Mouse (Mus musculus) MEL-GATA-1-ER (cell line): ENCODE results near the gene Anapc13.
A peak's percentile ranks its signal among the peaks of the same experiment; 100 is the strongest.

Source experiments
- DNase-seq: peaks from one replicate; pipeline ENCODE4 v3.0.0-alpha.2; 2012; ENCODE audit warnings: low read depth; ENCODE audit errors: extremely low read depth

The Anapc13 gene

GRCm38 (mm10) chr9:102625983-102626838, at the start of gene Anapc13, which contains the start of gene Cep63:
TSS of gene Anapc13 (plus strand) at chr9:102626296.
TSS of gene Cep63 (minus strand) at chr9:102626534.
- peak; percentile 88 for DNase-seq

GRCm38 (mm10) chr9:102577480-102577879, 48.6 kb upstream of the Anapc13 start:
- peak; percentile 59 for DNase-seq

DNA sequence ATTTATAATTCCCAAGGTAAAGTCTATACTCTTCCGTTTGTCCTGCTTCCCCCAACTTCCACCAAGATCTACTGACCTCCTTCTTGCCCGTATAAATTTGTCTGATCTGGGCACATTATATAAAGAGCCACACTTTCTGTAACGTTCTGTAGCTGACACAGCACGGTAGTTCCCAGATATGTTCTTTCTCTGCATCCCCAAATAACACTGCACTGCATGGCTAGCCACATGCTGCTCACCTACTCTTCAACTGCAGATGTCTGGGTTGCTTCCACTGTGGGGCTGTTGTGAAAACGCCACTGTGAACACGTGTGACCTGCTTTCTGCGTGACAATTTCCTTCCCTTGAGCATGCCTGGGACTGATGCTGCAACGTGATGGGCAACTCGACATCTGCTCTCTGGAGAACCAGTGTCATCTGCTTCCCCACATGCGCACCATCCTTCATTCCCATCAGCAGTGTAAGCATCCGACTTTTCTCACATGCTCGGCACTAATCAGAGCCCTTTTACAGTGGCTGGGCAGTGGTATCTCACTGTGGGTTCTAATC, 44.1 kb upstream of the Anapc13 start:
- no peak for DNase-seq

GRCm38 (mm10) chr9:102587347-102587746, 38.7 kb upstream of the Anapc13 start:
- no peak for DNase-seq

DNA sequence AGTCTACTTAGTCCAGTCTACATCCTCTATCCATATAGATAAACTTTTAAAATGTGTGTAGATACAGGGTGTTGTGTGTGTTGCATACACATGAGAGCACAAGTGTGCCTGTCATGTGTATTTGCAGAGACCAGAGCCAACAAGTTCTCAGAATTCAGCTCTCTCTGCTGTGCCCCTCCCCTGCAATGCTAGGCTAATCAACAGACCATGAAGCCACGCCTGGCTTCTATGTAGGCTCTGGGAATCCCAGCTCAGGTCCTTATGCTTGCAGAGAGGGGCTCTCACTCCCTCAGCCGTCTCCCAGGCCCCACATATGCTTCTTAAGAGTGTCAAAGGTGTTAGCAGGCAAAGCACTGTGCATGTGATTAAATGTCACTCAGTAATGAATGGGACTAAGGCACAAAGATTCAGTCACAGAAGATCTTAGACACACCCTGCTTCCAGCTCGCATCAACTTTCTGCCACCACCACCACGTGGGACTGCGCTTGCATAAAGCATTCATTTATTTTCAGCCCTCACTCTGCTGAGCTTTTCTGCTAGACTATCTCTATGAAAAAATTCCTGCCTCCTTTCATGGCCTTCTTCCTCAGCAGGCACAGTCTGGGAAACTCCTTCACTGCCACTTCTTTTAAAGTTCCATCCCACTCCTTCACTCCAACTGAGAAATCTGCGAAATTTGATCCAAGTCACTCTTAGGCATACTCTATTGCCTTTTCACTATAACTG, 31.3 kb upstream of the Anapc13 start:
- DNase-seq: no peak

DNA sequence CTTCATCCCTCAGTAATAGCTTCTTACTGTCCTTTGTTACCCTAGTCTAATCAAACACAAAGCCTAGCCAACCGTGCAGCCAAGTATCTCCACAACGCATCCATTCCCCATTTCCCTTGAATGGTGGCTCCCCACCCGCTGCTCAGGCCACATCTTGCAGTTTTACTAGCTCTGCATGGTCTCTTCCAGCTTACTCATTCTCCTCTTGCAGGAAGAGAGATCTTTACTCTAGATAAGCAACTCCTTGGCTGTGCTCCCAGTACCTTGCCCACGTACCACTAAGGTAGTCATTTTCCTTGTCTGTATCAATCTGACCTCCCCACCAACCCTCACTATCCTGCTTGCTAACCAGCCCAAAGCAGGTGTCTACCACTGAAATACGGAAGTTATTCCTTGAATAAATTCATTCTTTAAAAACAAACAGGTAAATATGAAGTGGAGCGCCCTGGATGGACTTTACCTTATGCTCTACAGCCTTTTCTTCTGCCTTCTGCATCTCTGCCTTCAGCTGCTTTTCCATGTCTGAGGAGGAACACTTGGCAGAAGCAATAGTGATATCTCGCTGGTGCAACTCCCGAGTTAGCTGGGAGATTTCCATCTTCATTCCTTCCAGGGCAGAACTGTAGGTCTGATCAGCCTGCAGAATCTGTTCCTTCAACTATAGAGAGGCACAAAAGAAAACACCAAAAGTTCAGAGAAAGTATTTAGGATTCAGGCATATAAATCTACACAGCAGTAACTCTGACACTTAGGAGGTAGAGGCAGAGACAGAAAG, 30.2 kb upstream of the Anapc13 start:
- DNase-seq: no peak

- no peak for DNase-seq
These were observed 24.9 kb upstream of the Anapc13 start for GRCm38 (mm10) chr9:102601187-102601586.

DNA sequence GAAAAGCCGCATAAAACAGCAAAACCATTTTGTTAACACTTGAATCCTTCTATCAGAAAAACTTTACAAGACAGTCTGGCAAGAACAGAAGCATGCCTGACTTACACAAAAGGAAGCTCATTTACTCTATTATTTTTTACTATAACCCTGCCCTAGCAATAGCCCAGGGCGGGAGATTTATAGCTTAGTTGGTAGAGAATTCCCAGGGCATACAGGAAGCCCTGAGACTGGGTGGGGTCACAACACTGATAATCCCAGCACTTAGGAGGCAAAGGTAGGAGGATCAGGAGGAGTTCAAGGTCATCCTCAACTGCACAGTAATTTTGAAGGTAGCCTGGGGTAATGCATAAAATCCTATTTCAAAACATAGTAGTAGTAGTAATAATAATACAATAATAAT, 24.4 kb upstream of the Anapc13 start:
- DNase-seq: no peak

- no peak for DNase-seq
These were observed 20.9 kb upstream of the Anapc13 start for GRCm38 (mm10) chr9:102605162-102605561.

GRCm38 (mm10) chr9:102607471-102607870, 18.6 kb upstream of the Anapc13 start:
- no peak for DNase-seq

GRCm38 (mm10) chr9:102609221-102609620, 16.9 kb upstream of the Anapc13 start:
- DNase-seq: no peak

- DNase-seq: no peak
These were observed 11.0 kb upstream of the Anapc13 start for GRCm38 (mm10) chr9:102615071-102615470.

- DNase-seq: no peak
These were observed 9.8 kb upstream of the Anapc13 start for GRCm38 (mm10) chr9:102616267-102616666.

GRCm38 (mm10) chr9:102621385-102621784, 4.7 kb upstream of the Anapc13 start:
- DNase-seq: no peak

- DNase-seq: peak; percentile 67
These were observed 3.8 kb upstream of the Anapc13 start for GRCm38 (mm10) chr9:102622192-102622857.

- no peak for DNase-seq
These were observed 3.2 kb upstream of the Anapc13 start for GRCm38 (mm10) chr9:102622876-102623275.

DNA sequence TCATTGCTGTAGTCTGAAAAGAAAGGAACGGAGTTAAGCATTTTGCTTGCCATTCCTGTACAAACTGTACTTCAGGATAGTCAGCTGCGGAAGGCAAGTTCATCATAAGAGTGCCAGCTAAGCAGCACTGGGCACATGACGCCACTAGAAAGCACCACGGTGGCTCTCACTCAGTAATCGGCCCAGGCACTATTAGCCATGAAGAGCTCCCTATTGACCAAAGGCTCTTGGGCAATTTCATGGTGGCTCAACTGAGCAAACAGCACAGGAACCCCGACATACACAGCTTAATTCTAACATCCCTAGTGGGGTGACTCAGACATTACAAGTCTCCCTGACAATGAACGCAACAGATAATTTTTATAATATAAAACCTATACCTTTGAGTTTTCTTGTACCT, 2.5 kb upstream of the Anapc13 start:
- no peak for DNase-seq

DNA sequence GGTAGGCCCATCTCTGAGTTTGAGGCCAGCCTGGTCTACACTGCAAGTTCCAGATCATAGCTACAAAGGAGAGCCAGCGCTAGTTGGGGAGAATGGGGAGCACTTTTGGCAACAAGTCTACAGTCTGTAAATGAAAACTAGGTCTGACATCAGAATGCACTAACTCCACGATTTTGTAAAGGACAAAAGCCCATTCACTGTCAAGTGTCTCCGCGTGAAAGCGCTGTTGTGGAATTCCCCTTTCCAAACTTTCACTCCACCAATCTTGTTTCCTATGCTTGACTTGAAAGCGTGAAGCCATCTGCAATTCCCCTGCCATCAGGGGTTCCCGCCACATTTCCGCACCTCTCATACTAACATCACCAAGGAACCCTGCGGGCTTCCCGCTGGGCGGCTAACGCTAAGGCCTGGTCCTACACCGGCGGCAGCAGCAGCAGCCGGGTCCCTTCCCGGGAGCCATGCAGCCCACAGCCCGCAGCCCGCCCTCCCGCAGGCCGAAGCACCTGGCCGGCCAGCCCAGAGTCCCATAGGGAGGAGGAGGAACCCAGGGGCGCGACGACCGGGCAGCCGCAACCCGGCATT, 604 bp upstream of the Anapc13 start:
- peak; percentile 43 for DNase-seq

DNA sequence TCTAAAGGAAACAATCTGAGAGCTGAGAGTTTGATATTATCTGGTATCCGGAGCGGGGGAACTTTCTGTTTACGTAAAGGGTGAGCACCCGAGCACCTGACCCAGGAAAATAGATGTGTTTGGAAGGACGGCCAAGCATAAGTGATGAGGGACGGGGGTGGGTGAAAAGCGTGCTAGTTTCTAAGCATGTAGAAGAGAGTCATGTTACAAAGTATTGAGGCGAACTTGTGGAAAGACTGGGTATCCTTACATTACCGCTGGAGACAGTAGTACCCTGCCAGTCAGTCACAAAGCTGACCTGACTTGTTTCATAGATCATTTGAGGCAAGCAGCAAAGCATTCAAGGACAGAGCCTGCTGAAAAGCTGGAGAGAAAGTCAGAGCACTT, 736 bp downstream of the Anapc13 start:
- no peak for DNase-seq

- no peak for DNase-seq
These were observed 1.3 kb downstream of the Anapc13 start for GRCm38 (mm10) chr9:102627442-102627841.

DNA sequence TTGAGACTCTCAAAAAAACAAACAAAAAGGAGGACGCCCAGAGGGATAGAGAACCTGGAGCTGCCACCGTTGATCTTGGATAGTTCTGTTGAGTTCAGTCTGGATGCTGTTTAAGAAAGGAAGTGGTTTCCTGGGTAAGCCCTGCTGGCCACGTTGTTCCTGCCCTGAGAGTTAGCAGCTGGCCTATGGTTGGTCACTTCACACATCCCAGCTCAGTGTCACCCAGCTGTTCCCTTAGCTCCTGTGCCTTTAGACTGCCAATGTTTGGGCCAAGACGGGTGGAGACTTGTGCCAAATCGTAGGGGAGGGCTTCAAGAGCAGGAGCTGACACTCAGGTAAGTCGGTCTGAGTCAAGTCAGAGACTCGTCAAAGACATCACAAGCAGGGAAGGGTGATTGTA, 3.0 kb downstream of the Anapc13 start:
- no peak for DNase-seq
